Mouse (Mus musculus) liver, adult (tissue): ENCODE data around the gene Dnajc4.

Experiments
- GATA4 ChIP-seq: IDR thresholded peaks from 2 replicates; pipeline ENCODE4 v1.6.1; 2014; ENCODE audit warnings: mild to moderate bottlenecking, low read length; ENCODE audit not compliant: insufficient replicate concordance

The Dnajc4 gene

GRCm38 (mm10) chr19:6992011-6992858 lies at the start of gene Dnajc4:
Dnajc4 (minus strand) TSS chr19:6992572.
- no peak for TF ChIP-seq GATA4

DNA sequence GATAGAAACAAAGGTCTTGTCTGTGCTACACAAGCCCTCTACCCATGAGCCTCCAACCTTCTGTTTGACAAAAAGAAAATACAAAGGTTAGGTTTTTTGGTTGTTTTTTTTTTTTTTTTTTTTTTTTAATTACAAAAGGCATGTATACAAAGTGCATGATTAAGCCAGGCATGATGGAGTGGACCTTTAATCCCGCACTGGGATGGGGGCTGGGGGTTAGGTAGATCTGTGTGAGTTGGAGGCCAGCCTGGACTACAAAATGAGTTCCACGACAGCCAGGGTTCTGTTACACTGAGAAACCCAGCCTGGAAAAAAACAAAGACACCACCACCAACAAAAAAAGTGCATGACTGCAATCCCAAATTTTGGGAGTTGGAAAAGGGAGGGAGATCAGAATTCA lies 48.8 kb upstream of the Dnajc4 start:
- TF ChIP-seq GATA4, result no peak

- TF ChIP-seq GATA4, result no peak
Observed at GRCm38 (mm10) chr19:7040637-7041130, 48.3 kb upstream of the Dnajc4 start.

- TF ChIP-seq GATA4, result no peak
Observed at GRCm38 (mm10) chr19:7039841-7040636, 47.7 kb upstream of the Dnajc4 start, which contains the start of gene Stip1. Stip1 (minus strand) TSS chr19:7039967.

GRCm38 (mm10) chr19:7039088-7039720 lies 46.8 kb upstream of the Dnajc4 start:
- TF ChIP-seq GATA4, result no peak

- no peak for TF ChIP-seq GATA4
Observed at GRCm38 (mm10) chr19:7034006-7034405, 41.6 kb upstream of the Dnajc4 start.

DNA sequence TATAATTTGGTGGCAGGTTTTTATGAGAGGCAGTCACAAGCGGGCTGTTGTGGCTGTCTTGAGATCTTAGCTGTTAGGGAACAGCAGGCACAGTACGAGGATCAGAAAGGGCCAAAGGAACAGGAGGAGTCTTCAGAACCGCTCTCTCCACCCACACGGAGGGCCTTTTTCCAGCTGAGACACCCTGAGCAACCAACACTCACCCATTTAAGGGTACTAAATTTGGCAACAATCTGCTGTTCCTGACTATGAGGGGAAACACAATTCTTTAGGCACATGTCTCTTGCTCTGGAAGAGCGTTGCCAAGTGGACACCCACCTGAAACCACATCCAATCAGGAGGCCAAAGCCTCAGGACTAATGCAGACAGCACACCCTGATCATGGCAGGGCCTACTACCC lies 37.2 kb upstream of the Dnajc4 start:
- TF ChIP-seq GATA4, result no peak

DNA sequence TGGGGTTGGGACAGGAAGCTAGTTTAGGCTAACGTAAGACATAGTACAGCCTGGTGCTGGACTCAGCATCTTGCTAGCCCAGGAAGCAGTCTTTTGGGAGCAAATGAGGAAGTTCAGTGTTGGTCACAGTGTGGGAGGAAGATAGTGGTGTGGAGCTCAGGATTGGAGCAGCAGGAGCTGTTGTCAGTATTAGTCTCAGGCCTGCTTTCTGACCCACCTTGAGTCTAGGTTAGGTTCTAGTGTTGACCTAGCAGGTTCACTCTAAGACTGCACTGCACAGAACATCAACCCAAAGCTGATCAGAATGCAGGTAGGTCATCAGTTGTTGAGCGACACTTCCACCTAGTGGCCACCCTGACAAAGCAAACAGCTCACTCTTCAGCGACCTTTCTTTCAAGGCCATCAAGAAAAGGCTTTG lies 27.9 kb upstream of the Dnajc4 start:
- no peak for TF ChIP-seq GATA4

- TF ChIP-seq GATA4, result no peak
Observed at GRCm38 (mm10) chr19:7019191-7019590, 26.8 kb upstream of the Dnajc4 start, which contains the start of gene Fermt3. Fermt3 (minus strand) TSS chr19:7019469.

DNA sequence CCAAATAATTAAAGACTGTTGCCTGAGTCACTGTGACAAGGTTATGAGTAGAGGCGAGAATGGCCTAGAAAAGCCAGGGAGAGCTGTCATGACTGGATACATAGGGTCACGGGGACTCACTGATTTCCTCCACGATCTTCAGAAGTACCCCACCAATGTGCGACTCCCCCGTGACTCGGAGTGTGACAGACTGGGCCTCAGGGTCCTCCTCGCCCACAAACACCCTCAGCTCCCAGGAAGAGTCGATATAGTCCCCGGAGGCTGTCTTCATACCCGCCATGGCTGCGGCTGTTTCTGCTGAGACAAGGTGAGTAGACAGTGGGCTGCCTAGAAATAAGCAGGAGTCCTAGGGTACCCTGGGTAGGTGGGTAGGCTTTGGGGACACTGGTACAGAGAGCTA lies 26.2 kb upstream of the Dnajc4 start:
- TF ChIP-seq GATA4, result no peak

DNA sequence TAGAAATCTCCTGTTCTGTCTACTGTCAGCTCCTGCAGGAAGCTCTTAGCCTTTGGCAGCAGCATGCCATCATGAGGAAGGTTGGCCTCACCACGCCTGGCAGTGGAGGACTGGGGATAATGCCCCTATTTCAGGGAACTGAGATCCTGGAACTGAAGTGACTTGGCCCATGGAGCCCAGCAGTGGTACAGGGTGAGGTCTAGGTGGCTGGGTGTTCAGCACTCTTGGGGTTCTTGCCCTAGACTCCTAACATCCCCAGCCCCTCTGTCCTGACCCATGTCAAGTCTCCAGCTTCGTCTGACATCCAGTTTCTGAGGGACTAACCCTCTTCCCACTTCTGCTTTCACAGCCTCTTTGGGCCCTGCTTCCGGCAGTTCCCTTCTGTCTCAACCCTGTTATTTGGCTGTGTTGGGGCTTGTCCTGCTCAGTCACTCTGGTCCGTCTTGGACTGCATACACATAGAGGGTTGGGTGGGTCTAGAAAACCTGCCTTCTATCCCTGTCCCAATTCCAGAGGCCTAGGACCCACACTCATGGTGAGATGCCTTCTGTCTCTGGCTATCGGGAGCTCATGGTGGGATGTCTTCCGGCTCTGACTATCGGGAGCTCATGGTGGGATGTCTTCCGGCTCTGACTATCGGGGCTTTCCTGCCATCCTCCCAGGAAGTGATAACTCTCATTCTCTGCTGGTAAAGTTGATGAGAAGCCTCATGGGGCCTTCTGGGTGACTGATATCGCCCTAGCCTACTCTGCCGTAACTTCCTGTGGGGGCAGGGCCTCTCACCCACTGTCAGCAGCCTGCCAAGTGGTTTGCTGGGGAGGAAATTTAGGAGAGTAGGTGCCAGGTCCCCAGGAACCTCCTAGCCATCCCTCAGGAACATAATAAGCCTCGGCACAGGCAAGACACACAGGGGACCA lies 25.4 kb upstream of the Dnajc4 start:
- peak; percentile 84; the same call in 1 of the 2 replicates for TF ChIP-seq GATA4

DNA sequence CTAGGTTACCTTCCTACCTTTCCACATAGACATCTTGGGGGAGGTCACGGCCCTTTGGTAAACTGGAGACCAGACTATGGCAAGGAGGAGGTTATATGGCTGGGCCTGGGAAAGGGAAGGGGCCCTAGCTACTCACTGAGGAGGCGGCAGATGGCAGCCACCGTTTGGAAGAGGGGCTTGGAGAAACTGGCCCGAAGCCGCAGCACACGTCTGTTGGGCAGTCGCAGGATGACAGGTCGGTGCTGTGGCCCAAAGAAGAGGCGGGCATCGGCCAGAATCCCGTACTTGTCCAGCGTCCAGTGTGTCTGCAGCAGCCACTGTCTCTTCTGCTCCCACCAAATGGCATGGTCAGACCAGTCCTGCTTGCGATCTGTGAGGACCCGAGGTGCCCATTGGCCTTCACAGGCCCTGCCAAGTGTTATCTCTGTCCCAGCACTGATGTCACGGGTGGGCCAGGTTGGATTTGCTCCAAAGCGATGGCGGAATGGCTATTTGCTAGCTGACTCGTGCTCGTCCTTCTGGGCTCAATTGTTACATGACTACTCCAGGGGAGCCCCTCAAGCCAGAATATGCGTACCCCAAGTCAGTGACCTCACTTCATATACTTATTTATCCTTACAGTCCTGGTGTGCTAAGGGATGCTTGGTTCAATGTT lies 22.2 kb upstream of the Dnajc4 start:
- TF ChIP-seq GATA4, result no peak

DNA sequence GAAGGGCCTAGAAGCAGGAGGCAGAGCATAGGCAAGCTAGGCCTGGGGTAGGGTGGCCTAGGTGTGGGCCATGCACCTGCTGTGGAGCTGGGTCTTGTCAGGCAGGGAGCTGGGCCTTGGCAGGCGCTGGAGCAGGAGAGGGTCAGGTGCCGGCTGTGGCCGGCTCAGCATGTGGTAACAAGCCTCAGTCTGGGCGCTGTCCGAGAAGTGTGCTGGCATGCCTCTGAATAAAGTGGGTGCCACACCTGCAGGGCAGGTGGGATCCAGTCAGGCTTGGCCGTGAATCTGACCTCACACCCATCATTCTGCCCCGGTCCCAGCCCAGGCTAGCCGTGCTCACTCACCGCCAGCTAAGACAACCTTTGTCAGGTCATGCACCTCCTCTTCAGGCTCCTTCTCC lies 21.6 kb upstream of the Dnajc4 start:
- TF ChIP-seq GATA4, result no peak

- no peak for TF ChIP-seq GATA4
Observed at GRCm38 (mm10) chr19:7012426-7012825, 20.1 kb upstream of the Dnajc4 start.
